Mouse (Mus musculus) thymus, adult 18-20 months (tissue): ENCODE measurements around the gene Plek2.

Experiments used
- DNase-seq, 2 experiments: peaks; one replicate each; pipeline ENCODE4 v3.0.0; 2022; ENCODE audit warnings: mixed read lengths in 2 of 2

Gene Plek2

DNA sequence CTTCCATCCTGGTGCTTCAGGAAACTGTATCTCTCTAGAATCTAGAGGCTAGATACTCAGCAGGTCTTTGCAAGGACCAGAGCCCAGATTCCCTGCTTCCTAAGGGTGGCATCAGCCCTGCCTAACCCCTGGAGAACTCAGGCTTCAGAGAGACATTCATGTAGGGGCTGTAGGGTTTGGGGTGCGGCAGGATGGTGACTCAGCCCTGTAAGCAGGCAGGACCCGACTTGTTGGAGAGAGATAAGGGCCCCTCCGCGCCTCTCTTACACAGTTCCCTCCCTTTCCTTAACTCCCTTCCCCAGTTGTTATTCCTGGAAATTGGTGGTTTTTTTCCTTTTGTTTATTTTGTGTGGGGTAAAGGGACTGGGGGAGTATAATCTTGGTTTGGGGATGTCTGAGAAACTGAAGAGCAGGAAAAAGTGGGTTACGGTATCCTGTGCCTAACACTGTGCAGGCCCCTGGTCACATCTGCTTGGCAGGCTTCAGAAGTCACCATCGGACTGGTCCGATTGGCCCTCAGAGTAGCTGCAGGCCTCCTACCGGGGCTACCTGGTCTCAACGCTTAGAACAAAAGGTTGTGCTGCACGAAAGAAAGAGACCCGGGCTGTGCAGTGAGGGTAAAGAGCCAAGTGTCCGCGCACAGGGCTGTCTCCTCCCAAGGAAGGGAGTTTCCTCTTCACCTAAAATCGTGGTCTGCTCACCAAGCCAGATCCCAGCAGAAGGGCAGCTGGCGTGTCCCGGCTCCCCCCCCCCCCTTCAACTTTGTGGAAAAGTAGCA, 4.1 kb upstream of the Plek2 start:
- DNase-seq, result no peak

DNA sequence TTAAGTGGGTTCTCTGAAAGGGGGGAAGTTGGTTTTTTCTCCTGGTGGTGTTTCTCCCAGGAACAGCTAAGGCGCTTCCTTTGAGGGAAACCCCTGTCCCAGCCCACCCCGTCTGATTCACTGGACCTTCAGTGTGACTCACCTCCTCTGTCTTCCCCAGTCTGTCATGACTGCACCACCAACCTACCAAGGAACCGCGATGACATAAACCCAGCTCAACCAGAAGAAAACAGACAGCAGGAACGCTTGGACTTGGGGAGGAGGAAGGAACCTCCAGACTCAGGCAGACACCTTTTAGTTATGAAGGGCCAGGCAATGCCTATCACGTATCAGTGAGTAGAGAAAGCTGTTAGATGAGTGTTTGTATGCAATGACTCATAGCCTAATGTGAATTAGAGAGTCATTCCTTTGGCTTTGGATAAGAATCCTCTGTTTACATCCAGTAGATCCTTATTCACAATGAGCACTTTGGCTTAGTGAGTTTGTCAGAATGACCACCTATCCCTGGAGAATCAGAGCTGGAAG, 1.4 kb upstream of the Plek2 start:
- DNase-seq, result no peak

DNA sequence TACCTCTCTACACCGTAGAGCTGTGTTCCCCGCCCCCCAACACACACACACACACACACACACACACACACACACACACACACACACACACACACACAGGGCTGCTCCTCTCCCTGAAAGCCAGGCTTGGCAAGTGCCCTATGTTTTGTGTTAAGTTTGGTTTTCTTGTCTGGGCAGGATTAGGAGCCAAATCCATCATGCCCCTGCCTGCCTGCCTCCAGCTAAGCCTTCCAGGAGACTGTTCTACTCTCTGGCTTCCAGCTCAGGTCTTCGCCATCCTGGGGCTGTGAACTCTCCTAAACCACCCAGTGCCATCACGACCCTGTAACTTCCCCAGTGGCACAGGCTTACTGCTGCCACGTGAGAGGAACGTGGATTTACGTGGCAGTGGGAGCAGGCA, 2.3 kb downstream of the Plek2 start:
- DNase-seq, result no peak

DNA sequence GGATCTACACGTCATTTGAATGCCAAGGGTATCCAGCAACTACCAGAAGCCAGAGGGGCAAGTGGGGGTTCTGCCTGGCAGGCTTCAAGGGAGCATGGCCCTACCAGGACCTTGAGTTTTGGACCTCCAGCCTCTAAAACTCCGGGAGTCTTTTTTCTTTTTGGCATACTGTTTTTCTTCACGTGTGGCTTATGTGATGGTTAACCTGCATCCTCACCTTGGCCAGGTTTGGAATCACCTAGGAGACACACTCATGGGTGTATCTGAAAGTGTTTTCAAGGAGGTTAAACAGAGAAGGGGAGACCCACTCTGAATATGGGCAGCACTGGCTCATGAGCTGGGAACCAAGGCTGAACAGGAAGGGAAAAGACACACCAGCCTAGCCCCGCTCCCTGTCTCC, 3.5 kb downstream of the Plek2 start:
- DNase-seq, result no peak

DNA sequence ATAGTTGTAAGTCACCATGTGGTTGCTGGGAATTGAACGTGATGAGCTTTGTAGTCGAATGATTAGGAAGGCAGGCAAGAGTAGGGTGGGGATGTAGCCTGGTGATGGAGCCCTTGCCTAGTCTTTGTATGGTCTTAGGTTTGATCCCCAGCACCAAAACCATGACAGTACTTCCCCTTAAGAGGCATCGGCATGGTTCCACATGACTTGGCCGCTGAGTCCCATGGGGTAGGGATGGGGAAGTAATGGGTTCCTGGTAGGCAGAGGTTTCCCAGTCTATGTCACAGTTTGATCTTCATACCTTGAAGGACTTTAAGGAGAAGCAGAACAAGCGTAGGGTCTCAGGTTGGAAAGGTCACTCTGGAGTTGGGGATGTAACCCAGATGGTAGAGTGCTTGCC, 5.3 kb downstream of the Plek2 start:
- no peak for DNase-seq

DNA sequence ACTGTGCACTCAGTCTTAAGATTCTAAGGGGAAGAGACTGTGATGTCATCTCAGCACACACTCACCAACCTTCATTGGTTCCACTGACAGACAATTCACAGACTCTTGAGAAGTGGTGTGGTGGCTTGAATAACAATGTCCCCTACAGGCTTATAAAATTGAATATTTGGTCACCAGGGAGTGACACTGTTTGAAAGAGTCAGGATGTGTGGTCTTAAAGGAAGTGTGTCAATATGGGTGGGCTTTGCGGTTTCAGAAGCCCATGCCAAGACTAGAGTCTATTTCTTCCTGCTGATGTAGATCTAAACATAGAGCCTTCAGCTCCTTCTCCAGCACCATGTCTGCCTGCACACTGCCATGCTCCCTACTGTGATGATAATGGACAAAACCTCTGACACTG, 8.9 kb downstream of the Plek2 start:
- DNase-seq, result no peak

DNA sequence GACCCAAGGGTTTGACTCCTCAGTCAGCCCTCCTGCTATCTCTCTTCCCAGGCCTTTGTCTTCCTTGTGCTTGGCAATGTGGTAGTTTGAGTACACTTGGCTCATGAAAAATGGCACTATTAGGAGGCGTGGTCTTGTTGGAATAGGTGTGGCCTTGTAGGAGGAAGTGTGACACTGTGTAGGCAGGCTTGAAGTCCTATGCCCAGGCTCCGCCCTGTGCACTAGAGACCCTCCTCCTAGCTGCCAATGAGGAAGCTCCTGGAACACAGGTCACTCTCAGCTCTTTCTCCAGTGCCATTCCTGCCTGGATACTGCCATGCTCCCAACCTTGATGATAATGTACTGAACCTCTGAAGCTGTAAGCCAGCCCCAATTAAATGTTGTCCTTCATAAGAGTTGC, 15.6 kb downstream of the Plek2 start:
- DNase-seq, result no peak

DNA sequence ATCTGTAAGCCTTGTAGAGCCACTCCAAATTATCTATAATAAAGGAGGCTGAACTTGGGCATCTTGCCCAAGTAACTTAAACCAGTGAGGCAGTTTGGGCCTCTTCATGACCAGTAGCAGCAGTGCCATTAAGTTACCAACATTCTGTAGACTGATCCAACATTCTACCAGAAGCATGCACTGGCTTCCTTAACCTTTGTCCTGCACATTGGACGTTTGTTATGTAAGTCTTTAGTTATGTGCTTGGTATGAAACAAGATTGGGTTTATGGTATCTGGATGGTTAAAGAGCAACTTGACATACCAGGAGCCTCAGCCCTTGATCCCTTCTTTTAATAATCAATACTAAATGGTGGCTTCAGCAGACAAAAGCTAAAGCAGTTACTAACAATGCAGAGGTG, 16.7 kb downstream of the Plek2 start:
- no peak for DNase-seq

DNA sequence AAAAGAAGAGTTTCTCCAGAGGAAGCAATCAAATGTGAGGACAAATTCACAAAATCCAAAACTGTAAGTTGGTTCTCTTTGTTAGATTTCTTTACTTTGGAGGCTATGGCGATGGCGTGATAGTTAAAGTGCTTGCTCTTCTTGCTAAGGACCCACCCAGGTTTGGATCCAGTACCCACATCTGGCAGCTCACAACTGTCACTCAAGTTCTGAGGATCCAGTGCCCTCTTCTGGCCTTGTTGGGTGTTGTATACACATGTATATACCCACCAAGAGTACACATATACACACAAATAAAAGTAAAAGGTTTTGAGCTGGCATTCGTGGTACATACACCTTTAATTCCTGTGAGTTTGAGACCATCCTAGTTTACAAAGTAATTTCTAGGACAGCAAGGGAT, 32.2 kb downstream of the Plek2 start:
- DNase-seq, result no peak

DNA sequence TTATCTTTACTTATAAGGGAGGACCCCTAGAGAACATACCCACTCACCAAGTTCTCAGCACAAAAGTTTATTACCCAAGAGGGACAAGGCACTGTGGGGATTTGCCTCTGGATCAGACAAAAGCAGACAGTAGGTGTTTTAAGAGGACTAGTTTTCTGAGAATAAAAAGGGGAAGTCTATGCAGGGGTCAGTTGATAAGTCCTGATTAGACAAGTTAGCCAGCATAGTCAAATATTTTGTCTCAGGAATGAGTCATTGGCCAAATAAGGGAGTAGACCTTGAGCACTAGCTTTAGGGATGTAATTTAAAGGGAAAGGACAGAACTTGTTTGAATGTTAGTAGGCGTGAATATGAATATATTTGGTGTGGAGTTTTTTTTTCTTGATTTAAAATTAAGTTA, 38.6 kb downstream of the Plek2 start:
- DNase-seq, result no peak

DNA sequence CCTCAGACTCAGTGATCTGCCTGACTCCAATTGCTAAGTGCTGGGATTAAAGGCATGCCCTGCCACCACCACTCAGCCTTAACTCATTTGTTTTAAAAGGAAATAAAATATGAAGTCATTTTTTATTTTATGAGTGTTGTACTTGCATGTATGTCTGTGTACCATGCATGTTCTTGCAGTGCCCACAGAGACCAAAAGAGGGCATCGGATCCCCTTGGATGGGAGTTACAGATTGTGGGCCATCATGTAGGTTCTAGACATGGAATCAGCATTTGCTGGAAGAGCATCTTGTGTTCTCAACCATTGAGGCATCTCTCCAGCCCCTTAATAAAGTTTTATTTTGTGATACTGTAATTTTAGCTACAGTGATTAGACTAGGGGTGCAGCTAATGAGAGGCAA, 41.3 kb downstream of the Plek2 start:
- no peak for DNase-seq

DNA sequence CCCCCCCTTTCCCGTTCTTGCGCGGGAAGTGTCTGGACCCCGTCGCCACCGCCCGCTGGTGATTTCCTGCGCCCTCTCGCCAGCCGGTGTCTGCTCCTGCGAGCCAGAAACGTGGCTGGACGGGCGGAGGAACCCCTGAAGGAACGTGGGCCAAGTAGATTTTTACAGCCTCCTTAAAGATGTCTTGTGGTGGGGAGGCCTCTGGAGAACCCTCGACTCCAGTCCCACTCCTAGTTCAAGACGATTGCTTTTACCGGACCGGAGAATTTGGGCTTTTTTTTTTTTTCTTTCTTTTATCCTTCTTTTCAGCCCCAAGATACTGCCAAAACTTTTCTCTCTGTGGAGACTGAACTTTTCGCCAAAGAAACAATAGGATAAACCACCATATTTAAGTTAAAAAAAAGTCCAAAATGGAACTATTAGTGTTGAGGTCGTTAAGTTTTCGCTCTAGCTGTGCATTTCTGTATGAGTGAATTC, 44.5 kb downstream of the Plek2 start:
- DNase-seq, result no peak

DNA sequence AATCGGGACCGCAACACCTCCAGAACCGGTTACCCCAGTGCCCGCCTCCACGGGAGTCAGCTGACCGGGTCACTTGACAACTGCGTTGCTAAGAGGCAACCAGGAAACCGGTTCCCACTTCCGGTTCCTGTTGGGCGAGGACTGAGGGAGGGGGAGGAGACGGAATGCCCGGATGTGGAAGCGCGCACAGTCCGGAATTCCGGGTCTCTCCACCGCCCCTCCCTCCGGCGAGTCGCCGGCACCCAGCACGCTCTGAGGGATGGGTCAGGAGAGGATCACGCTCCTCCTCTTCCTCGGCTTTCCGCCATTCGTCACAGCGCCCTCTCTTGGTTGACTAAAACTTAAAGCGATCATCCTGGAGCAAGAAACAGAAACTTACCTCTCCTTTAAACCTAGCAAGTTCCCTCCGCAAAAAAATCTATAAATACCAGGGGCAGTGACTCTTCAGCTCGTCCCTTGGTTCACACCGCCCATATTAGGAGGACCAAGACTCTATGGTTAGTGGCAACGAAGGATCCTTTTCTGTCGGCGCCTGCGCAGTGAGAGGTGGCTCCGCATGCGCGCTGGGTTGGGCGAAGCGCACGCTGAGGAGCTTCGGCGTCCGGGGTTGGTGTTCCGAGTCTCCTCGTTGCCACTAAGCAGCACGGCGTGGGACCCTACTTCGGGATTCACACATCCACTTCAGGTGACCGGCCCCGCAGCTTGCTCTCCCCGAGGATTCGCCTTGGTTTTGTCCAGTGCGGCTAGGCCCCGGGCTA, 45.1 kb downstream of the Plek2 start, which contains the start of the genes Atp6v1d and Eif2s1:
TSS of gene Atp6v1d (minus strand) at position 143 of the 758 bp plus-strand sequence.
TSS of gene Eif2s1 (plus strand) at position 324 of the 758 bp plus-strand sequence.
- DNase-seq, result peak; percentile 98 to 99

DNA sequence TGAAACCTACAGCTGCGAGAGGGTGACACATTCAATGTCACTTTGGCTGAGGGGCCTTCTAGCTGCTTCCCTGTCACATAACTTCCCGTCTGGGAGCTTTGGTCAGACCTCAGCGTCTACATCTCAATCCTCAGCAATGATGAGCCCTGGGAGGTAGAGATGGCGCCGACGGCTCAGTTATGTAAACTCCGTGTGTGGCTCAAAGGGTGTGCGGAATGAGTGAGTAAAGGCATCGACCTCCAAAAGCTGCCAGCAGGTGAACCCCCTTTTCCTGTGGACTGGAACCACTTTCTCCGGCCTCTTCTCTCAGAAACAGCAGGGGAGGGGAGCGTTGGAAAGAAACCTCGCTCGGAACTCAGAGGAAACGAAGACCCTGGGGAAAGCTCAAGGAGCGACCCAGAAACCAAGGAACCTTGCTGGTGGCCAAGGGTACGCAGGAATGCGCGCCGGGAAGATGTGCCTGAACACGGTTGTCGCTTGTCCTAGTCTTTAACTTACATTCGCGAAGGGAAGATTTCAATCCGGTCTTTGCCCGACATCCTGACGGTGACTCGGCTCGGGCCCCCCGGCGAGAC, 45.8 kb downstream of the Plek2 start:
- DNase-seq, result no peak

DNA sequence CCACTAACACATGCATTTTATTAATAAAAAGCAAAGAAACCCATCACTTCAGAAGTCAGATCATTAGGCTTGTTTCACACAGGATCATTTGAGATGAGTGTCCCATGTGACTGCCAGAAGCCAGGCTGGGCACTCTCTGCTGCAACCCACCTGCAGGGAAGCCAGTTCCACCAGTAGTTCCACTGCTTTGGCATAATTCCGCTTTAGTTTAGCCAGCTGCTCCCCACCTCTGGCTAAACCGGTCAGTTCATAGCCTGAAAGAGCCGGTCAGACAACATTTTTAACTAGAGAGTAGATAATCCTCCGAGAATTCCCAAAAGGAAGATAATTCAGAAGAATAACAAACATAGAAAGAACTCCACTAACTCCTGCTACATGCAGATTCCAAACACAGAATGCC, 58.5 kb downstream of the Plek2 start:
- DNase-seq, result no peak

DNA sequence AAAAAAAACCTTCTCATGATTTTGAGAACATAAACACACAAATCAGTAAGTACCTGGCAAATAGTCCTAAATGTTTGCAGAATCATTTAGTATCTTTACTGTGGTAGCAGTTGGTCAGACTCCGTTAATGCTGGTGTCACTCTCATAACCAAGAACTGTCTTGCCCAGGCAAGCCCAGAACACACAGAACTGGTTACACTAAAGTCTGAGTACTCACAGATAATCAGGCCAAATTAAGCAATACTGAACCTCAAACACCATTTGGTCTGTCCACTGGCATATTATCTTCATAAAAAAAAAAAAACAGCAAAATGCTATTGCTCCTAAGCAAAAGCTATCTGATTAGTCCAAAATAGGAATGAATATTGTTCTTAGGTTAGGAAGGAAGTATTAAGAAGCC, 64.3 kb downstream of the Plek2 start:
- no peak for DNase-seq

DNA sequence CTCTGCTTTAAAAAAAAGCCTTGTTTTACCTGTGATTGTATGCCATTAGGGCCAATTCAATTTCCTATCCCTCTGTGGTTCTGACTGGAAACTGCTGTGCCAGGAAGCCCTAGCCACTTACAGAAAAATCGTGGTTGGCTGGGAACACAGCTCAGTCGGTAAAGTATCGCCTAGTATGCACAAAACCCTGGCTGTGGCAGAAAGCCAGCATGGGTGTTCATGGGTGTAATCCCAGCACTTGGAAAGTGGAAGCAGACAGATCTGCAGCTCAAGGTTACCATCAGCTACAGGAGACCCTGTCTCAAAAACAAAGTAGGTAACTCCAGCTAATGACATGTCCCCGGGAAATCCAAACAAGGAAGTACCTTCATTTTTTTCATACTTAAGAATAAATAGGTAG, 66.9 kb downstream of the Plek2 start:
- no peak for DNase-seq
